Mouse (Mus musculus) cerebellum, adult 2 months (tissue): Measurements from ENCODE around the gene Atpaf2.

ENCODE experiments used
- CTCF ChIP-seq: fragments of 200-500 bp; IDR thresholded peaks from 2 replicates; pipeline ENCODE4 v1.5.1; 2011; ENCODE audit warnings: low read depth, mild to moderate bottlenecking, control low read depth, low read length, moderate library complexity, borderline replicate concordance; ENCODE audit not compliant: insufficient read depth
- POLR2A ChIP-seq: fragments of 200-500 bp; IDR thresholded peaks from 2 replicates; pipeline ENCODE4 v1.6.1; 2011; ENCODE audit warnings: low read length, control low read depth, borderline replicate concordance; ENCODE audit not compliant: insufficient read depth

GRCm38 (mm10) chr11:60440176-60440575 lies 21.9 kb upstream of the Atpaf2 start:
- no peak for TF ChIP-seq POLR2A
- no peak for TF ChIP-seq CTCF
